Mouse (Mus musculus) brain, embryonic 14.5 days (tissue): Measurements from ENCODE around the gene Pcx.

Experiments
- CTCF ChIP-seq: fragments of 200-500 bp; IDR thresholded peaks from 2 replicates; pipeline ENCODE4 v1.5.1; 2012; ENCODE audit warnings: inconsistent platforms, mild to moderate bottlenecking, moderate library complexity, borderline replicate concordance; ENCODE audit not compliant: insufficient read depth, insufficient read length; ENCODE audit errors: extremely low read depth
- POLR2A ChIP-seq: fragments of 200-500 bp; IDR thresholded peaks from 2 replicates; pipeline ENCODE4 v1.6.1; 2012; ENCODE audit warnings: mild to moderate bottlenecking, inconsistent platforms, borderline replicate concordance; ENCODE audit not compliant: poor library complexity, insufficient read depth, insufficient read length, severe bottlenecking; ENCODE audit errors: extremely low read depth

DNA sequence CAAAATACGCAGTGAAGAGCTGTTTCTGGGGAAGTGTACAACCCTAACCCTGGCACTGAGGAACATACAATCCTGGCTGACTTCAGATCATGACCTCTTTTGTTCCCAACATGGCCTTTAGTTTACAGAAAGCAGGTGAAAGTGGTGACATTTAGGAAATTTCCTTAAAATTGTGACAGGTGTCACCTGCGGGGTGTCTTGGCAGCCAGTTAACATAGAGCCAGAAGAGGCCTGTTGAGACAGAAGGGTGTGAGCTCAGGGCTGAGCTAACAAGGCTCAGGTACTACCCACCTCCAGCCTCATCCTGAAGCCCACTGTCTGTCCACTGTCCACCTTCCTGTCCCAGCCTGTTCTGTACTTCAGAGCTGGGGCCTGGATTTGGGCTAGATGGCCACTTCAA is 30.2 kb upstream of the Pcx start:
- TF ChIP-seq POLR2A (no peak), CTCF (no peak)
